Mouse (Mus musculus): ENCODE measurements around the gene Rasal1. TPM values are rescaled to one million over a fixed set of nuclear protein-coding genes. Genes with fewer than 3 reads are reported as not detected.

Gene Rasal1
- total RNA-seq, 2 experiments from 2014 or later: 107 to 122 TPM

DNA sequence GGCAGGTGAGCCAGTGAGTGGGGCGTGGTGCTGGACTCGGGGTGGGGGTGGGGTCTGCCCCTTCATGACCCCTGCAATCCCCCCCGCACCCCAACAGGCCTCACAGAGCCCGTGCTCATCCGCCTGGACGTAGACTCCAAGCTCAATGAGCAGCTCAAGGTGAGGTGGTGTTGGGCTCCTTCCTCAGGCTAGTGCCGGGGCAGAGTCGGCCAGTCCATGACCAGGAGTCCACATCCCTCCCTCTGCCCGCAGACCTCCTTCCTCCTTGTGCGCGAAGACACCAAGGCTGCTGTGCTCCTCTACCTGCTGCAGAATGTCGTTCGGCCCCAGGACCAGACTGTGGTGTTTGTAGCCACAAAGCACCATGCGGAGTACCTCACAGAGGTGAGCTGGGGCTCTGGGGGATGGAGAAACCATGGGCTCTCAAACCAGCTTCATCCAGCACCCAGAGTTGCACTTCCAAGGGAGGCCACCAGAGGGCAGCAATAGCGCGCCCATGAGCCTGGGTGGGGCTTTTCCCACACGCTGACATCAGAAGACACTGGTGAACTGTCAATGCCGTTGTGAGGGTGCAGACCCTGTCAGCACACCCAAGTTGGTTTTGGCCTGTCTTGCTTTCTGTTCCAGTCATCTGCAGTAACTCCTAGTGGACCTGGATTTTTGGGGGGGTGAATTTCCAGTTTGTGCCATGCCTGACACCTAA is 28.1 kb upstream of the Rasal1 start:
- intact Hi-C loops (cut with DNase I): loop anchor here (2.0 to 5.0 kb wide), 4 partner anchors 28 to 127 kb away; partner anchors contain the start of genes Oas2 and Rasal1
- peak; percentile 82 to 83 for DNase-seq (ENCODE audit: extremely low spot score in 1 of 2, low spot score in 2 of 2)

DNA sequence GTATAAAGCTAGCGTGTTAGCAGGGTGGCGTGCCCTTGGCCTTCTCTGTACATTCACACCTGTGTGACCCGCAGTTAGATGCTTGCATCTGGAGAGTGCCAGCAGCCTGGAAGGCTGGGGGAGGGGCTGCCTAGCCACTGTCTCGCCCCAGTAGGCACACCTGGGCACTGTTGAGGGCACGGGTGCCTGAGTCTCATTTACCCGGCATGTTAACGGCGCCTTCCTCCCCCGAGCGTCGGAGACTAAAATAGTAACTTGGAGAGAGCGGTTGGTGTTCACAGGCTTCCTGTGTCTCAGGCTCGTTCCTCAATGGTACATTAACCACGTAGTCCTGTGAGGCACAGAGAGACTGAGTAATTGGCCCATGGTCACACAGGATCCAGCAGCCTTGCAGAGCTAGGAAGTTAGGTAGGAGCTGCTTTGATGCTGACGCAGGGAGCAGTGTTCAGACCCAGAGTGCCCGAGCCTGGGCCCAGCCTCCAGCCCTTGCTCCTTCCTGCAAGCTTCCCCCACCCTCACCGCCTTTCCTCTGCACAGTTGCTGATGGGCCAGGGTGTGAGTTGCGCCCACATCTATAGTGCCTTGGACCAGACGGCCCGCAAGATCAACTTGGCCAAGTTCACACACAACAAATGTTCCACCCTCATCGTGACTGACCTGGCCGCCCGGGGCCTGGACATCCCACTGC is 27.4 kb upstream of the Rasal1 start:
- intact Hi-C loops (cut with DNase I): loop anchor here (2.0 to 5.0 kb wide), 4 partner anchors 28 to 126 kb away; partner anchors contain the start of genes Oas2 and Rasal1
- no peak for DNase-seq (ENCODE audit: extremely low spot score in 1 of 2, low spot score in 2 of 2)

DNA sequence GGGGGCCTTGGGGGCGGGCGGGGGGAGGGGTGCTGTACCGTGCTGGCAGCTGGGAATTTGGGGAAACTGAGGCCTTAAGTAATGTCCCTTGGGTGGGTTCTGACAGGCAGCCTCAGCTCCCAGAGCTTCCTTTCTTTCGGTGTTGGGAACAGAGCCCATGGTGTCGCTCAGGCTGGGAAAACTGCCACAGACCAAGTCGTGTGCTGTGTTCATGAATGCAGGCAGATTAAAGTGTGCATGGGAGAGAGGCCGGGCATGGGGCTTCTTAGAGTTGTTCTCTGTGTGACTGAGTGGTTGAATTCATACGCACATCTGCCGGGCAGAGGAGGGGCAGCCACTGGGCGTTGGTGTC is 26.8 kb upstream of the Rasal1 start:
- DNase-seq (ENCODE audit: extremely low spot score in 1 of 2, low spot score in 2 of 2): no peak
- intact Hi-C loops (cut with DNase I): loop anchor here (2.0 to 5.0 kb wide), 4 partner anchors 27 to 125 kb away; partner anchors contain the start of genes Oas2 and Rasal1

DNA sequence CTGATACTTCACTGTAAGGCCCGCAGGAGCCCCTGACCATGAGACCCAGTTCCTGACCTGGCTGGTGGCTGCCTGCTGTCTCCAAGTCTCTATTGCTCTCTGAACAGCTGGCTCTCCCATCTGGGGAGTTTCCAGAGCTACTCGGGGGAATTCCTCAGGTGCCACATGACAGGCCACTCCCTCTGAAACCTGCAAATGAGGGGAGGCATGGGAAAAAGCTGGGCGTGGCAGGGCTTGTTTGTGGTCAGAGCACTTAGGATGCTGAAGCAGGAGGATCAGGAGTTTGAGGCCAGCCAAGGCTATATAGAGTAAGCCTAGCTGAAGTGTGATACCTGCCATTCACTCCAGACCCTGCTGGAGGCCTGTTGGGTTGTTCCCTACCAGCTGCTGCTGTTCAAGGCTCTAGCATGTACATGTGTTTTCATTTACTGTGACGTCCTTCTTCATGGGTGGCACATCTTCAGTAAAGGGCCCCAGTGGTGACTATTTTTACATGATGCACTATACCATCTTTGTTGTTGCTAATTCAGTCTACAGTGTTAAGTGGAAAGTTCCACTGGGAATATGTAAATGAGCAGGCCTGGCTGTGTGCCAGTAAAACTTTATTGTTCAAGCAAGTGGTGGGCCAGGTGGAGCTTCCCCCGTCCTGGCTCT is 26.3 kb upstream of the Rasal1 start:
- intact Hi-C loops (cut with DNase I): loop anchor here (5.0 kb wide), 1 partner anchor 125 kb away; the partner anchor contains the start of gene Oas2
- peak in 1 of 2 experiments; percentile 58 for DNase-seq (ENCODE audit: extremely low spot score in 1 of 2, low spot score in 2 of 2)

DNA sequence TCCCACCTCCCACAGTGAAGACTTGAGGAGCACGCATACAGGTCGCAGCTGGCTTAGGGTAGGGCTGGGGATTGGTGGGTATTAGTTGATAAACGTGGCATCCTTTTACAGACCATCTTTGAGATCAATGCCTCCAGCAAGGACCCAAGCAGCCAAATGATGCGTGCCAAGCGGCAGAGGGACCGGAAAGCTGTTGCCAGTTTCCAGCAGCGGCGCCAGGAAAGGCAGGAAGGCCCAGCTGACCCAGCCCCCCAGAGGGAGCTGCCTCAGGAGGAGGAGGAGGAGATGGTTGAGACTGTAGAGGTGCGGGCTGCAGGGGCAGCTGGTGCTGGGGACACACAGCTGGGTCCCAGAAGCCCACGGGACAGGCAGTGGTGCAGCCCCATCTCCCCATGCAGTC is 24.2 kb upstream of the Rasal1 start:
- no peak for DNase-seq (ENCODE audit: extremely low spot score in 1 of 2, low spot score in 2 of 2)
- intact Hi-C loops (cut with DNase I): loop anchor here (5.0 kb wide), 1 partner anchor 123 kb away; the partner anchor contains the start of gene Oas2

DNA sequence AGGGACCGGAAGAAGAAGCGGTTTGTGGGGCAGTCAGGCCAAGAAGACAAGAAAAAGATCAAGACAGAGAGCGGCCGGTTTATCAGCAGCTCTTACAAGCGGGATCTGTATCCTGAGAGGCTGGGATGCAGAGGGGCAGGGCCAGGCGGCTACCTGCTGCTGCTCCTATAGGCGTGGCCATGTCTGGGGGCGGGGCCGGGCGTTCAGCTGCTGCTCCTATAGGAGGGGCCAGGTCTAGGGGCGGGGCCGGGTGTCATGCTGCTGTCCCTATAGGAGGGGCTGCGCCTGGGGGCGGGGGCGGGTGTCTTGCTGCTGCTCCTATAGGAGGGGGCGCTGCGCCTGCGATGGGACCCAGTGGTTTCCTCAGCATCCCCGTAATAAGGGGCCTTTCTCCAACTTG is 22.2 kb upstream of the Rasal1 start:
- peak in 1 of 2 experiments; percentile 70 for DNase-seq (ENCODE audit: extremely low spot score in 1 of 2, low spot score in 2 of 2)
- intact Hi-C loops (cut with DNase I): no loop called here

DNA sequence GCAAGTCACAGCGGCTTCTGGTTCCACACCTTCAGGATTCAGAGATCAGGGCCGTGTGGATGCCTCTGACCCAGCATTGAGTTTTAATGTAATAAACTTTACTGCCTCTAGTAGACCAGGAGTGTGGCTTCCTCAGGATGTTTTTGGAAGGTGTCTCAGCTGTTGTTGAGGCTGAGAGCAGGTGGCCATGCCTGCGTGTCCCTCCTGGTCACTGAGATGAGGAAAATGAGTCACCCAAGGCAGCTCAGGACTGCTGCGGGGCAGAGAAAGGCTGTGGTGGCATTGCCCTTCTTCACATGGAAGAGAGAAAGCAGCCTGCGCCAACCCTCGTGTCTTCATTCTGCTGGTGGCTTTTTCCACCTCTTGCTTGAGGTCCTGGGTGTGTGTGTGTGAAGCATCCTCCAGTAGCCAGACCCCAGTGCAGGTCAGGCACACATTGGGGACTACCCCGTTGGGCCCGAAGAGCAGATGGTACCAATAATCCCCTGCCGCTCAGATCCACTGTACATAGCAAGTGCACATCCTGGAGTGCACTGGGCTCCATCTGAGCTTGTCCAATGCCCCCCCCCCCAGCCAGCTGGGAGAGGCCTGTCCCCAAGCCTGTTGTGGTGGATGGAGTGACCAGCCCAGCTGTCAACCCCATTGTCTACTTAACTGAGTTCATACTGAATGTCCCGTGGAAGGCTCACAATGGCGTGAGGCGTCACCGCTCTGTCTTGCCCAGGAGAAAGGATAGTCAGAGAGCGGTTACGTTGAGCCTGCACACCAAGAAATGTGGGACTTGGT is 20.9 kb upstream of the Rasal1 start:
- intact Hi-C loops (cut with DNase I): no loop called here
- DNase-seq (ENCODE audit: extremely low spot score in 1 of 2, low spot score in 2 of 2): no peak

DNA sequence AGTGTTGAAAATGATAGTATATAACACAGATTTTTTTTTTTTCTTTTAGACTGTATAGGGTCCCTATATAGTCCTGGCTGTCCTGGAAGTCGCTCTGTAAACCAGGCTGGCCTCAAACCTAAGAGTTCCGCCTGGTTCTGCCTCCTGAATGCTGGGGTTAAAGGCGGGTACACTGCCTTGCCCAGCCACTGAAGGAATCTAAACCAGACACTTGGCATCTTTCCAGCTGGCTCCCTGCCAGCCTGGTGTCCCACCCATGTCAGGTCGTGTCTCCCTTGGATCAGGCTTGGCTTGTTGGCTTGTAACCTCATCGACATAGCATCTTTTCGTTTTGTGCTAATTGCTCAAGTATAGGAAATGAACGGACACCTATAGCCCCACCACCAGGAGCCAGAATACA is 20.0 kb upstream of the Rasal1 start:
- intact Hi-C loops (cut with DNase I): no loop called here
- DNase-seq (ENCODE audit: extremely low spot score in 1 of 2, low spot score in 2 of 2): peak in 1 of 2 experiments; percentile 63

DNA sequence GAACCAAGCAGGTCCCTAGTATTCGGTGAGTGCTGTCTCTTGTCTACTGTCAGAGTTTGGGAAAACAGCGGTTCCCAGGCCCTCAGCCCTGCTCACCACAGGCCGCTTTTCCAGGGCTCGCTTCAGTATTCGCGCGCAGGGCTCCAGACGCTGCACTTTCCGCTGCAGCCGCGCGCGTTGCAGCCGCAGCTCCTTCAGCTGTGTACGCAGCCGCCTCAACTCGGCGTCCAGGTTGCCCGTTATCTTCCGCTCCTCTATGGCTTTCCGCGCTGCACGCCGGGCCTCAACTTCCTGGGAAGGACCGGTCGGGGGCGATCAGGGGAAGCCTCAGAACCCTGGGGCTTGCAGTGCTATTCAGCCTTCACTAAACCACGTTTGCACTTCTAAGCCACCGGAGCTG is 17.5 kb upstream of the Rasal1 start:
- intact Hi-C loops (cut with DNase I): no loop called here
- DNase-seq (ENCODE audit: extremely low spot score in 1 of 2, low spot score in 2 of 2): no peak

DNA sequence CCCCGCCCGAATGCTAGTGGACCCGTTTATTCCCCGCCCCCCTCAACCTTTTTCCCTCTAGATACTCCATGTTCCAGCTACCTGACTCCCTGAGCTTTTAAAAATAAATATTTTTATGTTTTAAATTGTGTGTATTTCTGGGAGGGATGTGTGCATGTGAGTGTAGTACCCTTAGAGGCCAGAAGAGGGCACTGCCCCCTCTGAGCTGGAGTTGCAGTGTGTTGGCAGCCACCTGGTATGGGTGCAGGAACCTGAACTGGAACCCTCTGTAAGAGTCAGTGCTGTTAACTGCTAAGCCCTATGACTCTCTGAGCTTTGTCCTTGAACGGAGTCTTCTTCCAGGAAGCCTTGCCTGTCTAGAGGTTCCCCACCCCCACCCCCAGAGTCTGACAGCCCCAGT is 16.7 kb upstream of the Rasal1 start:
- intact Hi-C loops (cut with DNase I): no loop called here
- DNase-seq (ENCODE audit: extremely low spot score in 1 of 2, low spot score in 2 of 2): no peak

DNA sequence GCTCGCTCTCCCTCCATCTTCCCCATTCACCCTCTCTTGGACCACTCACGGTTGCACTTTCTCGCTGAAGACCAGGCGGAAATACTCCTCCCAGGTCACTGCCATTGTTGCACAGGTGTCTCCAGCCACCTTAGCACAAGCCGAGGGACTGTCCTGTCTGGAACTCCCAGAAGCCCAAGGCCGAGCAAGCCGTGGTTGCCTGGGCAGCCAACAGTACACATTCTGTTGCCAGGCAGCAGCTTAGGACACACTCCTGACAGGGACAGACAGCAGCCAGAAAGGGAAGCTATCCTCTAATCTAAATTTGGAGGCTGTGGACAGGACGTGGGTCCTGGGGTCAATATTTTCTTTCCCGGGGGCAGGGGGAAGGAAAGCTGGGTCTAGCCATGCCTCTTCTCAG is 14.5 kb upstream of the Rasal1 start, which contains the start of gene Cfap73:
TSS of gene Cfap73 (minus strand) at position 105 of the 400 bp plus-strand sequence.
- intact Hi-C loops (cut with DNase I): no loop called here
- DNase-seq (ENCODE audit: extremely low spot score in 1 of 2, low spot score in 2 of 2): no peak

DNA sequence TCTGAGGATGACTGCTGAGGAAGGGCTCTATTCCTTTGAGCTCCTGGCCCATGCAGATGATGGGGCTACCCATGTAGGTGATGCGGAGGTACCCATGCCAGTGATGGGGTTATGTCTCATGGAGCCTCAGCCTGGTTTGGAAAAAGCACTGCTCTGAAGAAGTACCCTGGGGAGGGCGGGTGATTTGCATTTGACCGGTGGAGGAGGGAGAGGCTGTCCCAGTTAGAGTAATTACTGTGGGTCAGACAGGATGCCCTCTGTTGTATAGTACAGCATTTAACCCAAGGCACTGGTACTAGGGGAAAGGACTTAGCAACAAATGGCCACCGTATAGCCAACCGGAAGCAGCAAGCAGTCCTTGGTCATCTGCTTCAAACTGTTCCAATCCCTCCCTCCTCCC is 13.8 kb upstream of the Rasal1 start:
- no peak for DNase-seq (ENCODE audit: extremely low spot score in 1 of 2, low spot score in 2 of 2)
- intact Hi-C loops (cut with DNase I): no loop called here

DNA sequence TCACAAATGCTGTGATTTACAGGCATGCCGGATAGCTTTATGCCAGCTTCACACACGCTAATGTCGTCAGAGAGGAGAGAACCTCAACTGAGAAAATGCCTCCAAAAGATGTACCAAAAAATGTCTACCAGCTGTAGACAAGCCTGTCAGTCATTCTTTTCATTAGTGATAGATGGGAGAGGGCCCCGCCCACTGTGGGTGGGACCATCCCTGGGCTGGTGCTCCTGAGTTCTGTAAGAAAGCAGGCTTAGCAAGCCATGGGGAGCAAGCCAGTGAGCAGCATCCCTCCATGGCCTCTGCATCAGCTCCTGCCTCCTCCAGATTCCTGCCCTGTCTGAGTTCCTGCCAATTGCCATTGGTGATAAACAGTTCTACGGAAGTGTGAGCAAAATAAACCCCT is 13.0 kb upstream of the Rasal1 start:
- DNase-seq (ENCODE audit: extremely low spot score in 1 of 2, low spot score in 2 of 2): no peak
- intact Hi-C loops (cut with DNase I): no loop called here

DNA sequence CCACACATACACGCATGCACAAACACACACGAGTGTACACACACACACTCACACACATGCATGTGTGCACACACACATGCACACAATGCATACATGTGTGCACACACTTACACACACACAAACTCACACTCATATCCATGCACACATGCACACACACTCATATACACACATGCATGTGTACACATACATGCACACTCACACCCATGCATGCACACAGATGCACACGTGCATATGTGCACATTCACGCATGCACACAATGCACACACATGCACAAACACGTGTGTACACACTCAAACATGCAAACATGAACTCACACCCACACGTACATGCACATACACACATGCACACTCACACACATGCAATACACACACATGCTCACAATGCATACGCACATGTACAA is 8.5 kb upstream of the Rasal1 start:
- intact Hi-C loops (cut with DNase I): no loop called here
- DNase-seq (ENCODE audit: extremely low spot score in 1 of 2, low spot score in 2 of 2): no peak

DNA sequence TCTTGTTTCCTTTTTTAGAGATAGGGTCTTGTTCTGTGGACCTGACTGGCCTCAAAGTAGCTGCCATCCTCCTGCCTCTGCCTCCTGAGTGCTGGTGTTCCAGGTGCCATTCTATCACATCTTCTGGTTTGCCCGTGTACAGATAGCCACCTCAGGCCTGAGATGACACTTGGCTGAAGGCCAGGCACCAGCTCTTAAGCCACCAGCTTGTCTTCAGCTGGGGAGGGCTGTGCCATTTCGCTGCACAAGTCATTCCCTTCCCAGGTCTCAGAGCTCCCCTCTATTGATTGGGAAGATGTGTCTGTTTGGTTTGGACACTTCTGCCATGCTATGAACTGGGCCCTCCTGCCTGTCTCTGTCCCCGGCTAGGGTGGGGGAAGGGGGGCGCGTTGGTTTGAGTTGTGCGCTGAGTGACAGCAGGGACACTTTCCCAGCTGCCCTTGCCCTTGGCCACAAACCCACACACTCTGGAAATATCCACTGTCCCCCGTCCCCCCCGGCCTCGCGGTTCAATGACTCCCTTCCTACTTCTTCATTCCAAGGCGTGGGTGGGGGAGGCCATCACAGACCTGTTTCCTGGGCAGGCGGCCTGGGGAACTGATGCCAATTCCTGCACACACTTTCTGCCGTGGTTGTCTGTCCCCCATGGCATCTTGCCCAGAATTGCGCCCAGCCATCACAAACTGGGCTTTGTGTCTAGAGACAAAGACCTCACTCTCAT is 5.1 kb upstream of the Rasal1 start:
- peak in 1 of 2 experiments; percentile 71 for DNase-seq (ENCODE audit: extremely low spot score in 1 of 2, low spot score in 2 of 2)
- intact Hi-C loops (cut with DNase I): no loop called here

DNA sequence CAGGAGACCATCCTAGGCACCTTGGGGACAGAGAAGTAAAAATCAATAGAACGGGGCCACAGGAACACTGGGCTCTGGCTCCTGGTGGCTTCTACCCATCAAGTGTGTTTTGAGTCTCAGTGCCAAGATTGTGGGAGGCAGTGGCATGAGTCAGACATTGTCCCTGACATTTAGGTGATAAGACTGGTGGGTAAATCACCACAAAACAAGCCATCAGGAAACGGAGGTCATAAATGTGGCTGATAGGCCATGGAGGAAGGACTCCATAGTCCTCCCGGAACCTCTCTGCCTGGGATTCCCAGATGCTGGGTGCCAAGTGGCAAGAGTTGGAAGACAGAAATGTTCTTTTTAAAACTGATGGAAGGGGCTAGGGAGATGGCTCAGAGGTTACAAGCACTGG is 4.4 kb upstream of the Rasal1 start:
- no peak for DNase-seq (ENCODE audit: extremely low spot score in 1 of 2, low spot score in 2 of 2)
- intact Hi-C loops (cut with DNase I): no loop called here

DNA sequence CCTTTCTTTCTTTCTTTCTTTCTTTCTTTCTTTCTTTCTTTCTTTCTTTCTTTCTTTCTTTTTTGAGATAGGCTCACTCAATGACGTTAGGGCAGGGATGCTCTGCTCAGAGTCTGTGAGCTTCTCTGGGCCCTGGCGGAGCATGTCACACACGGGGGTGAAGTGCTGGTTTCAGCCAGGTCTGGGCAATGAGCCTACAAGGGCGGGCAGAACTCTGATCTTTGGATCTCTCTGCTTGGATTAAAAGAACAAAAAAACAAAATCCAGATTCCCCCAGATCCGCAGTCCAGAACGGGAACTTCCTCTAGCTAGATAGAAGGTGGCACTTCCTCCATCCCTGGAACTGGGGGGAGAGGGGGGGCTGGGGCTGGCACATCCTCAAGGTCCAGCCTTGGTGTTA is 2.8 kb upstream of the Rasal1 start:
- intact Hi-C loops (cut with DNase I): no loop called here
- peak in 1 of 2 experiments; percentile 53 for DNase-seq (ENCODE audit: extremely low spot score in 1 of 2, low spot score in 2 of 2)

DNA sequence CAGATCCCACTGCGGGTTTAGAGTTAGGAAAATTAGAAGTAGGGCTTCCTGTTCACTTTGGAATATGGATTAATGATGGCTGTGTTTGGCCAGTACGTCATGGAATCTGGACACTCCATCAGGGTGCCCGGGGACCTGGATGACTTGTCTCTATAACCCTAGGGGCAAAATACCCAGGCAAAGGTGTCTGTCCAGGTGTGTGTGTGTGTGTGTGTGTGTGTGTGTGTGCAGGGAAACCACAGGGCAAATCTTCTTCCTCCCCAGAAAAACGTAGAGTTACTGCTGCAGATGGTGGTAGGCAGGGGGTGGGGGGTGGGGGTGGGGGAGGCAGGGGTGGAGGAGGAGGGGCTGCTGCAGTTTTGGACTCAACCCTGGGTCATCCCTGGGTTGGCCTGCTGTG is 1.3 kb upstream of the Rasal1 start:
- no peak for DNase-seq (ENCODE audit: extremely low spot score in 1 of 2, low spot score in 2 of 2)
- intact Hi-C loops (cut with DNase I): no loop called here

All from left cerebral cortex, postnatal 10 days (tissue).